Mouse (Mus musculus) stomach, embryonic 14.5 days (tissue): ENCODE measurements around the gene Cpa3. TPM values are rescaled to one million over a fixed set of nuclear protein-coding genes. Genes with fewer than 3 reads are reported as not detected.

Experiments
- ATAC-seq: fragments of 200-750 bp; cut with Nextera tagmentation; 2 replicates; pipeline ENCODE4 v1.8.0; 2017; ENCODE audit warnings: low read depth, moderate TSS enrichment; ENCODE audit not compliant: insufficient number of reproducible peaks, insufficient read depth, low FRiP score
- H3K27ac ChIP-seq: fragments of 300-500 bp; sonication (generic); 2 replicates; pipeline ENCODE4 v1.5.1; 2014; ENCODE audit warnings: mild to moderate bottlenecking, low read length, moderate library complexity, mixed read lengths
- H3K27me3 ChIP-seq: fragments of 300-500 bp; sonication (generic); 2 replicates; pipeline ENCODE4 v1.6.1; 2014; ENCODE audit warnings: low read length, control low read depth, mixed read lengths; ENCODE audit not compliant: control insufficient read depth, insufficient read depth
- H3K36me3 ChIP-seq: fragments of 300-500 bp; sonication (generic); 2 replicates; pipeline ENCODE4 v1.6.1; 2014; ENCODE audit warnings: mild to moderate bottlenecking, control low read depth, low read length, moderate library complexity, mixed read lengths; ENCODE audit not compliant: control insufficient read depth, insufficient read depth
- H3K4me1 ChIP-seq: fragments of 300-500 bp; sonication (generic); 2 replicates; pipeline ENCODE4 v1.6.1; 2014; ENCODE audit warnings: low read length, control low read depth, mixed read lengths; ENCODE audit not compliant: control insufficient read depth, insufficient read depth
- H3K4me2 ChIP-seq: fragments of 300-500 bp; sonication (generic); replicated peaks from 2 replicates; pipeline ENCODE4 v1.6.1; 2014; ENCODE audit warnings: low read depth, low read length, control low read depth
- H3K4me3 ChIP-seq: fragments of 300-500 bp; sonication (generic); 2 replicates; pipeline ENCODE4 v1.5.1; 2014; ENCODE audit warnings: low read depth, low read length, control low read depth
- H3K9ac ChIP-seq: fragments of 300-500 bp; sonication (generic); replicated peaks from 2 replicates; pipeline ENCODE4 v1.6.1; 2014; ENCODE audit warnings: low read depth, mild to moderate bottlenecking, control low read depth, low read length, moderate library complexity, mixed read lengths
- H3K9me3 ChIP-seq: fragments of 300-500 bp; sonication (generic); 2 replicates; pipeline ENCODE4 v1.6.1; 2016; ENCODE audit warnings: low read depth, low read length, control low read depth; ENCODE audit not compliant: control insufficient read depth
- WGBS: fragments of 180-500 bp; shearing (Covaris S2); extraction: QIAGEN DNeasy Blood & Tissue Kit; methylation state at CpG from one replicate; pipeline ENCODE4 v1.1.7; 2014; 5-methylcytosine and 5-hydroxymethylcytosine counted together
- microRNA-seq: library from miRNA; unstranded; fragments of <30 nt; microRNA quantifications from one replicate; pipeline ENCODE4, GENCODE M21; 2016
- polyA plus RNA-seq: library from polyadenylated mRNA; unstranded; fragments of >200 nt; fragmentation: Nextera tagmentation; extraction: Ambion mirVana; gene quantifications from 2 replicates; pipeline ENCODE4 v1.2.1, GENCODE M21; 2014

Gene Cpa3
- polyA plus RNA-seq, 1 experiment from 2014 or later: 3.0 TPM

DNA sequence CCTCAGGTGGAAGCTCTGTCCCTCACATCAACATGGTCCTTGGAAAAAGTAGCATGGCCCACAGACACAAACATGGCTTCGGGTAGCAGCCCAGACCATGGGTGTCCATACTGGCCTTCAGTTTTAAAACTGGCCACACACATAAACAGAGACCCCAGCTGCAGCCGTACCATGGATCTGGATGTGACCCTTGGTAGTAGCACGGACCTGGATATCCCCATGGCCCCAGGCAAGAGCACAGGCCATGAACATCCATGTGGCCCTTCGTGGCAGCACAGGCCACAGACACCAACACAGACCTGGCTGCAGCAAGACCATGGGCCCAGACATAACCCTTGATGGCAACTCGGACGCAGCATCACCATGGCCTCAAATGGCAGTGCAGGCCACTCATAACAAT lies 69.6 kb downstream of the Cpa3 start:
- no peak for ATAC-seq
- H3K36me3 ChIP-seq: no peaks in the 10 kb centered on the region
- WGBS: 90% methylated on average over 6 of the region's 6 CpGs
- H3K4me1 ChIP-seq: no peaks in the 10 kb centered on the region
- H3K9me3 ChIP-seq: no peaks in the 10 kb centered on the region
- H3K27ac ChIP-seq: no peak overlapping the region
- no peak overlapping the region for H3K4me3 ChIP-seq
- H3K9ac ChIP-seq: no peak overlapping the region
- H3K4me2 ChIP-seq: no peak overlapping the region
- H3K27me3 ChIP-seq: no peaks in the 10 kb centered on the region

- H3K27me3 ChIP-seq: no peaks in the 10 kb centered on the region
- H3K4me3 ChIP-seq: no peak overlapping the region
- H3K9me3 ChIP-seq: no peaks in the 10 kb centered on the region
- no peak for ATAC-seq
- H3K9ac ChIP-seq: no peak overlapping the region
- H3K4me1 ChIP-seq: no peaks in the 10 kb centered on the region
- H3K27ac ChIP-seq: no peak overlapping the region
- H3K36me3 ChIP-seq: no peaks in the 10 kb centered on the region
- no peak overlapping the region for H3K4me2 ChIP-seq
- WGBS: 41% methylated on average over 1 of the region's 1 CpGs
These were observed 74.5 kb downstream of the Cpa3 start for GRCm38 (mm10) chr3:20167487-20167886.

Small RNAs within 50 kb of the gene (microRNA-seq; reads per million reads assigned to microRNA genes)
- 0.78 reads per million for gene Mir7007

Other genes with a start within 250 kb of the Cpa3 start
- 10.7 and 11.6 TPM in 2 replicates for gene Hps3, start 206.9 kb downstream of the Cpa3 start, polyA plus RNA-seq
- gene Hltf, start 184.4 kb downstream of the Cpa3 start, polyA plus RNA-seq: 22.9 and 23.3 TPM in 2 replicates
- 68.4 and 71.0 TPM in 2 replicates for gene Gyg, start 86.9 kb downstream of the Cpa3 start, polyA plus RNA-seq
- 5.2 and 5.7 TPM in 2 replicates for gene Cpb1, start 33.6 kb upstream of the Cpa3 start, polyA plus RNA-seq
- gene Agtr1b, start 125.0 kb upstream of the Cpa3 start, polyA plus RNA-seq: 6.6 and 6.8 TPM in 2 replicates